Mouse (Mus musculus): ENCODE data around the gene Grin3b. TPM values are rescaled to one million over a fixed set of nuclear protein-coding genes. Genes with fewer than 3 reads are reported as not detected.

Grin3b gene
- polyA plus RNA-seq, 1 experiment from 2014 or later, result 0.54 TPM

DNA sequence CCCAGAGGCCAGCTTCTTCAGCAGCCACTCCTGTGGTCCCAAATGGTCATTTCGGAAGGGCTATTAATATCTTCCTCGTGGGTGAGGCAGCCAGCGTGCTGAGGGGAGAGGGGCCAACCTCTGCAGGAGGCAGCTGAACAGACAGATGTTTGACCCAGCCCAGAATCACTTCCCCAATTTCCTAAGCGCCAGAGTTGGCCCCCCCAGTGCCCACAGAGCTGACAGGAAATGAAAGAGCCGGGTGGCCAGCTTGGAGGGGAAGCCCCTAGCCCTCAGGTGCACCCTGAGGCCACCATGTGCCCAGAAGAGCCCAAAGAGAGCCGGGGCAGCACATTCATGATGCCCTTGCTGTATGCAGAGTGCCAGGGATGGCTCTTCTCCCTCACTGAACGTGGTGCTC, 29.8 kb upstream of the Grin3b start:
- no peaks in the 10 kb centered on the region for H3K27me3 ChIP-seq
- no peak overlapping the region for H3K4me3 ChIP-seq
- no peaks in the 10 kb centered on the region for H3K9me3 ChIP-seq
- no peak overlapping the region for H3K27ac ChIP-seq (replicated peaks)
- 67% methylated on average over 7 of the region's 7 CpGs for WGBS
- peaks cover 19% of the 10 kb centered on the region; the same call in 1 of the 2 replicates for H3K36me3 ChIP-seq
- no peak overlapping the region for H3K9ac ChIP-seq (replicated peaks)
- H3K4me1 ChIP-seq, result peaks cover 22% of the 10 kb centered on the region
- ATAC-seq (ENCODE audit: low FRiP score, low read depth), result no peak
- no peak overlapping the region for H3K4me2 ChIP-seq (replicated peaks)

DNA sequence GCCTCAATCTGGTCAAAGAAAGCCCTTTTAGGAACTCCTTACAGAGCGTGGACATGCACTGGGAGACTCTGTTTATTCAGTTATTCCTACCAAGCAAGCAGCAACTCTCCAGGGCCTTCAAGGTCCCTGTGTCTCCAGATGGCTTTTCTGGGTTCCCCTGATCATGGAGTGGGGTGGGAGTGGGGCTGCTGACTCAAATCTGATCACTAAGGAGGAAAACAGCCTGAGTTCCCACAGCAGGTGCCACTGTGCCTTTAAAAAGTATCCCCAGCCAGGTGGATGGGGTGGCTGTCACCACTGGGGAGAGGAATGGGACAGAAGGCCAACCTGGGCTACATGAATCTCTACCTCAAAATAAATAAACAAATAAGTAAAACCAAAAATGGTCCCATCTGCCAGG, 27.5 kb upstream of the Grin3b start:
- Histone ChIP-seq H3K9me3 (no peaks in the 10 kb centered on the region), H3K36me3 (peaks cover 11% of the 10 kb centered on the region; the same call in 1 of the 2 replicates), H3K4me1 (peaks cover 27% of the 10 kb centered on the region), H3K27ac (replicated peaks) (no peak overlapping the region), H3K27me3 (no peaks in the 10 kb centered on the region), H3K9ac (replicated peaks) (no peak overlapping the region), H3K4me2 (replicated peaks) (no peak overlapping the region), H3K4me3 (no peak overlapping the region)
- WGBS, result 90% methylated on average over 1 of the region's 1 CpGs
- ATAC-seq (ENCODE audit: low FRiP score, low read depth), result no peak

DNA sequence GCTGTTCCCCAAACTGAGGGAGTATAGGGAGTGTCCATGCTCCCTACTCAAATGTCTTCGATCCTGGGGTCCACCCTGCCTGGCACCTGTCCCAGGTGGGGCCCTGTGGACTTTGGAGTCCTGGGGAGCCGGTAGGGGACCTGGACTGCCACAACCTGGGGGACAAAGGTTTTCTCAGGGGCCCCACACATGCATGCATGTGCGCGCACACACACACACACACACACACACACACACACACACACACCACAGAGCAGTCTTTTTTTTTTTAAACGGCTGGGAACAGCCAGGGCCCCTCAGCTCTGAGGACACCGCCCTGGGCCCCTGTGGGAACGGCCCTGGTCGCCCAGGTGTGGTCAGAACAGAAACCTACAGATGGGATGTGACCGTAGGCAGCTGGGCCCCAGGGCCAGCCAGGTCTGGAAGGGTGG, 27.0 kb upstream of the Grin3b start:
- Histone ChIP-seq H3K4me1 (peaks cover 27% of the 10 kb centered on the region), H3K4me3 (no peak overlapping the region), H3K27ac (replicated peaks) (peak overlapping the region; percentile 27; the same call in 1 of the 2 replicates), H3K9me3 (no peaks in the 10 kb centered on the region), H3K4me2 (replicated peaks) (no peak overlapping the region), H3K27me3 (no peaks in the 10 kb centered on the region), H3K9ac (replicated peaks) (no peak overlapping the region), H3K36me3 (peaks cover 11% of the 10 kb centered on the region; the same call in 1 of the 2 replicates)
- 78% methylated on average over 9 of the region's 9 CpGs for WGBS
- ATAC-seq (ENCODE audit: low FRiP score, low read depth), result no peak

DNA sequence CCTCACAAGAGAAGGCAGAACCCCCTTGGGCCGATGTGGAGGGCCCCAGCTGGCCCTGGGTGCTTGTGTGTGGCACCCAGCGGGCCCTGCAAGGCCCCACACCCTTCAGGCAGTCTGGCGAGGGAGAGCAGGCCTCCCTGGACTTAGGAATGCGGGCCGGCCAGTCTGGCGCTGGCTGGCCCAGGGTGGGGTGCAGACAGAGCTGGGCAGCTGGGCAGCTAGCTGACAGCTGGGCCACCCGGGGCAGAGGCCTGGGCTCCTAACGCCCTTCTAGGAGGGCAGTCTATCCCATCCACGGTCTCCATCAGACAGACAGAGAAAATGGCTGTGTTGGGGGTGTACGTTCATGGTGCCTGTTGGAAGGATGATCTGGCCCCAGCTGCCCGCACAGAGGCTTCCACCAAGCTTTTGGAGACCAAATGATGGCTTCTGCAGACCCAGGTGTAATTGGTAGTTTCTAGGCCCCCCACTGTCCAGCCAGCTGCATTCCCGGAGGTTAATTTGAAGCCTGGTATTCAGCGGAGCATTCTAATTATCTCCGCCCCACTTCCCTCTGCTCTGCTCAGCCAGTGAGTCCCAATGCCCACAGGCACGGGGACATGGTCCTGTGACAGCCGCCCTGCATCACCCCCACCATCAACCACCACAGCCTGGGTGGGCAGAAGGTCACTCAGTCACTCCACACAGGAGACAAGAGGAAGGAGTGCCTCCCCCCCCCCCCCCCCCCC, 24.8 kb upstream of the Grin3b start:
- 0 out of 2 replicates have a peak overlapping the region, but pooled peaks have one; percentile 4 for H3K4me2 ChIP-seq (replicated peaks)
- no peaks in the 10 kb centered on the region for H3K9me3 ChIP-seq
- H3K27me3 ChIP-seq, result no peaks in the 10 kb centered on the region
- no peak overlapping the region for H3K4me3 ChIP-seq
- H3K4me1 ChIP-seq, result peaks cover 27% of the 10 kb centered on the region
- H3K36me3 ChIP-seq, result peaks cover 25% of the 10 kb centered on the region
- no peak overlapping the region for H3K9ac ChIP-seq (replicated peaks)
- peak overlapping the region; percentile 52 for H3K27ac ChIP-seq (replicated peaks)
- peak; percentile 66 for ATAC-seq (ENCODE audit: low FRiP score, low read depth)
- WGBS, result 21% methylated on average over 16 of the region's 16 CpGs

DNA sequence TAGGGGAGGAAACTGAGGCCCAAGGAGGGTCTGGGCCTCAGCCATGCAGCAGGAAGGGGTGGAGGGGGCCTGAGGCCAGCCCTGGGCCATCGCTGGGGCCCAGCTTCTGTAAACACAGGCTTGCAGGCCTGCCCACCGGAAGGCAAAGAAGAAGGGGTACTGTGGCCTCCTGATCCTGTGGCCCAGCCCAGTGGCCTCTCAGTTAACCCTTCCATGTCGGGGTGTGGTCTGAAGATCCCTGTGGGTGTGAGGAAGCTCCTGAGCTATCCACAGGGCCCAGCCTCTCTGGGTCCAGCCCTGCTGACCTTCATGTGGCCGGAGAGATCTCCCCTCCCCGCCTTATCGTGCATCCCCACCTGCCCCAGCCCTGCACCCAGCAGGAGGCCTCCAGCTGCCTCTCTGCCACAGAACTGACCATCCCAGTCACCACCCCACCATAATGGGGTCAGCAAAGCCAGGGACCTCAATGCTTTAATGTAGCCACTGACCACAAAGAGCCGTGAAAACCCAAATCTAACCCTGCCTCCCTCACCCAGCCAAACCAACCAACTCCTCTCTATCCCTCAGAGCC, 23.7 kb upstream of the Grin3b start:
- Histone ChIP-seq H3K27me3 (no peaks in the 10 kb centered on the region), H3K9me3 (no peaks in the 10 kb centered on the region), H3K4me3 (no peak overlapping the region), H3K9ac (replicated peaks) (no peak overlapping the region), H3K4me2 (replicated peaks) (no peak overlapping the region), H3K36me3 (peaks cover 35% of the 10 kb centered on the region), H3K4me1 (peaks cover 27% of the 10 kb centered on the region), H3K27ac (replicated peaks) (0 out of 2 replicates have a peak overlapping the region, but pooled peaks have one; percentile 52)
- no peak for ATAC-seq (ENCODE audit: low FRiP score, low read depth)
- 19% methylated on average over 7 of the region's 7 CpGs for WGBS

DNA sequence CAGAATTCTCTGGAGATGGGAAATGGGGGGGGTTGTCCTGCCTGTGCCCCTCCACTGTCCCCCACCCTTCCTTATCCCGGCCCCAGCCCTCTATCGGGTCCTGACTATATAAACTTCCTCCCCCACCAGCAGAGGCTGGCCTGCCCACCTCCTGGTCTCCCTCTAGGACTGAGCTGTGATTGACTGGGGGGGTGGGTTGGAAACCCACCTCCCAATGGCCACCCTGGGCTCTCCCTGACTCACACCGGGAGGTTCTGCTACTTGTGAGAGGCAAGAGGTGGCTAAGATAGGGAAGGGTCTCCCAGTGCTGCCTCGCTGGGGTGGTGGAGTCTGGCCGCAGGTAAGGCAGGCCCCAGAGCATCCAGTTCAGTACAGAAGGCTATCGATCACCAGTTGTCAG, 23.0 kb upstream of the Grin3b start:
- ATAC-seq (ENCODE audit: low FRiP score, low read depth), result no peak
- peaks cover 27% of the 10 kb centered on the region for H3K4me1 ChIP-seq
- no peak overlapping the region for H3K4me3 ChIP-seq
- no peaks in the 10 kb centered on the region for H3K27me3 ChIP-seq
- H3K36me3 ChIP-seq, result peaks cover 32% of the 10 kb centered on the region
- WGBS, result 74% methylated on average over 6 of the region's 6 CpGs
- H3K27ac ChIP-seq (replicated peaks), result no peak overlapping the region
- no peak overlapping the region for H3K4me2 ChIP-seq (replicated peaks)
- H3K9me3 ChIP-seq, result no peaks in the 10 kb centered on the region
- H3K9ac ChIP-seq (replicated peaks), result no peak overlapping the region

DNA sequence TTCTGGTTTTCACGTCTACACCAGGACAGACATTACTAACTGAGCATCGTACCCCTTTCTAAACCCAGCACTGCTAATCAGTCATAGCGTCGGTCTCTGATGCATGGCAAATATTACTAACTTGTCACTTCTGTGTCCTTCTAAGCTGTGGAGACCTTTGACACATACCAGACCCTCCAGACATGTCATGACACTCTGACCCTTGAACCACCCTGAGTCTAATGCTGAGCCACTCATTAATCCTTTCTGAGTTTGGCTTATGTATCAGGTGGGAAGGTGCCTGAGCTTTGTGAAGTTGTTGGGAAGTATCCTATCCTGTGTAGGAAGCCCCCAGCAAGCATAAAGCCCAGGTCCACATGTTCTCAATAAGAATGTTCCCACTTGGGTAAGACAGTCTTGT, 20.6 kb upstream of the Grin3b start:
- Histone ChIP-seq H3K9ac (replicated peaks) (no peak overlapping the region), H3K36me3 (peaks cover 44% of the 10 kb centered on the region), H3K4me2 (replicated peaks) (no peak overlapping the region), H3K4me1 (peaks cover 19% of the 10 kb centered on the region), H3K9me3 (no peaks in the 10 kb centered on the region), H3K27me3 (no peaks in the 10 kb centered on the region), H3K27ac (replicated peaks) (no peak overlapping the region), H3K4me3 (no peak overlapping the region)
- ATAC-seq (ENCODE audit: low FRiP score, low read depth), result no peak
- WGBS, result 94% methylated on average over 4 of the region's 4 CpGs

DNA sequence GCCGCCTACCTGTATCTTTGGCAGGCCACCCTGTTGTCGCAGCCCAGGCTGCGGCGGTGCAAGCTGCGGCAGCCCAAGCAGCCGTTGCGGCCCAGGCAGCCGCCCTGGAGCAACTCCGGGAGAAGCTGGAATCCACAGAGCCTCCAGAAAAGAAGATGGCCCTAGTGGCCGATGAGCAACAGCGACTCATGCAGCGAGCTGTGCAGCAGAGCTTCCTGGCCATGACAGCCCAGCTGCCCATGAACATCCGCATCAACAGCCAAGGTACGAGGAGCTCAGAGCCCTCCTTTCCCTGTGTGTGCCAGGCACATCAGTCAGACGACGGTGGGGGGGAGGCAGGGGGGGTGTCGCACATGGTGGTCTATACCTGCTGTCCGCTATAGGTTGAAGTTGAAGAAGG, 19.9 kb upstream of the Grin3b start:
- ATAC-seq (ENCODE audit: low FRiP score, low read depth), result no peak
- no peak overlapping the region for H3K27ac ChIP-seq (replicated peaks)
- no peaks in the 10 kb centered on the region for H3K9me3 ChIP-seq
- H3K4me2 ChIP-seq (replicated peaks), result no peak overlapping the region
- H3K4me1 ChIP-seq, result peaks cover 13% of the 10 kb centered on the region
- WGBS, result 82% methylated on average over 18 of the region's 18 CpGs
- no peaks in the 10 kb centered on the region for H3K27me3 ChIP-seq
- no peak overlapping the region for H3K4me3 ChIP-seq
- H3K36me3 ChIP-seq, result peaks cover 44% of the 10 kb centered on the region
- H3K9ac ChIP-seq (replicated peaks), result no peak overlapping the region

DNA sequence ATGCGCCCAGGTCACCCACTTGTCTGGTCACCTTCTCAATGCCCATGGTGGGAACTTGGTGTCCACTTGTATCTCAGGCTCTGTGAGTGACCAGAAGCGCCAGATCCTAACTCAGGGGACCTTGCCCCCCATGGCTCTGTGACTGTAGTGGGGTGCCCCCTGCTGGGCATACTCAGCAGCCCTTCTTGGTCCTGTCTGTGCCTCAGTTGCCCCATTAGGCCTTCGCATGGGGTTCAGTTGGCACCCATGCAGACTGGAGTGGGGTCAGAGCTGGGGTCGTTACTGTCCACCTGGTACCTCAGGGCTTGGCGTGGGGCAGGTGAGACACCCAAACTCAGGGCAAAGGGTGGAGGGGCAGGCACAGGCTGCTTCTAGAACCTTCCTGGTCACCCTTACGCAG, 16.6 kb upstream of the Grin3b start:
- H3K27ac ChIP-seq (replicated peaks), result no peak overlapping the region
- WGBS, result 87% methylated on average over 6 of the region's 6 CpGs
- H3K9ac ChIP-seq (replicated peaks), result no peak overlapping the region
- 0 out of 2 replicates have a peak, but pooled peaks cover 2% of the 10 kb centered on the region for H3K4me1 ChIP-seq
- no peak for ATAC-seq (ENCODE audit: low FRiP score, low read depth)
- H3K36me3 ChIP-seq, result peaks cover 39% of the 10 kb centered on the region
- no peak overlapping the region for H3K4me3 ChIP-seq
- no peaks in the 10 kb centered on the region for H3K27me3 ChIP-seq
- no peak overlapping the region for H3K4me2 ChIP-seq (replicated peaks)
- H3K9me3 ChIP-seq, result no peaks in the 10 kb centered on the region

DNA sequence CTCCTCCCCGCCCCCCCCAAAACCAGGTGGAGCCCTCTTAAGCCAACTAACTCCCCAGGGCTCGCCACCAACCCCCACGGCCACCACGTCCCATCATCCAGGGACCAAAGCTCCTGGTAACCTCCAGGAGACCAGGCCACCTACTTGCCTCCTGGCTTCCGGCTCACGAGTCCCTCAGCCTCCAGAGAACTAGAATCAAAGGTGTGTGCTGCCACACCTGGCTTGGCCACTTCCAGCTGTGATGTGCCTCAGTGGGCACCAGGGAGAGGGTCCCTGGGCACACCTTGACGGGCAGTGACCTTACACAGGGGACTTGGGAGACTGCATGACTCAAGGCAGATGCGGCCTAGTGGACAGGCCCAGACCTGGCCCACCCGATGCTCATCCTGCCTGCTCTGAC, 14.8 kb upstream of the Grin3b start:
- Histone ChIP-seq H3K9ac (replicated peaks) (peak overlapping the region; percentile 34; the same call in 1 of the 2 replicates), H3K36me3 (peaks cover 23% of the 10 kb centered on the region), H3K4me3 (no peak overlapping the region), H3K9me3 (no peaks in the 10 kb centered on the region), H3K27me3 (no peaks in the 10 kb centered on the region), H3K27ac (replicated peaks) (no peak overlapping the region), H3K4me2 (replicated peaks) (no peak overlapping the region), H3K4me1 (peaks cover 6% of the 10 kb centered on the region)
- WGBS, result 76% methylated on average over 9 of the region's 9 CpGs
- ATAC-seq (ENCODE audit: low FRiP score, low read depth), result no peak

DNA sequence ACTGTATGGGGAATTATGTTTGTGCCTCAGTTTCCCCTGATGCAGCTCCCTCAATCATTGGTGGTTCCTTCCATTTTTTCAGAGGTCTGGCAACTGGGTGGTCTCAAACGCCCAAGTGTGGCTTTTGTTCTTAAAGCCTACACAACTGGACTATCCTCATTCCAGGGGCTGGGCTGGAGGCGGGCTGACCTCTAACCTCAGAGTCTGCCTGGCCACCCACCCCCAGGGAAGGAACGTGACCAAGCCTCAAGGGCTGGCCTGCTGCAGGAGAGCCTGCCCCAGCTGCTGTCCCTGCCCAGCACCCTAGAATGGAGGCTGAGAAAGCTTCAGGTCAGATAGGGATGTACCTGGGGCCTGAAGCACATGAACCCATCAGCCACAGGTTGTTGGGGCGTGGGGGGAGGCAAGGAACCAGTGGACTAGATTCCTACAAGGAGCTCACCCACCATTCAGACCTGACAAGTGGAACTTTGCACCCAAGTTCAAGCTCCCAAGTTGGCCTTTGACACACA, 13.8 kb upstream of the Grin3b start:
- Histone ChIP-seq H3K27ac (replicated peaks) (no peak overlapping the region), H3K4me3 (no peak overlapping the region), H3K4me1 (peaks cover 11% of the 10 kb centered on the region), H3K4me2 (replicated peaks) (no peak overlapping the region), H3K36me3 (peaks cover 17% of the 10 kb centered on the region), H3K9ac (replicated peaks) (no peak overlapping the region), H3K27me3 (no peaks in the 10 kb centered on the region), H3K9me3 (no peaks in the 10 kb centered on the region)
- WGBS, result 14% methylated on average over 4 of the region's 4 CpGs
- no peak for ATAC-seq (ENCODE audit: low FRiP score, low read depth)

DNA sequence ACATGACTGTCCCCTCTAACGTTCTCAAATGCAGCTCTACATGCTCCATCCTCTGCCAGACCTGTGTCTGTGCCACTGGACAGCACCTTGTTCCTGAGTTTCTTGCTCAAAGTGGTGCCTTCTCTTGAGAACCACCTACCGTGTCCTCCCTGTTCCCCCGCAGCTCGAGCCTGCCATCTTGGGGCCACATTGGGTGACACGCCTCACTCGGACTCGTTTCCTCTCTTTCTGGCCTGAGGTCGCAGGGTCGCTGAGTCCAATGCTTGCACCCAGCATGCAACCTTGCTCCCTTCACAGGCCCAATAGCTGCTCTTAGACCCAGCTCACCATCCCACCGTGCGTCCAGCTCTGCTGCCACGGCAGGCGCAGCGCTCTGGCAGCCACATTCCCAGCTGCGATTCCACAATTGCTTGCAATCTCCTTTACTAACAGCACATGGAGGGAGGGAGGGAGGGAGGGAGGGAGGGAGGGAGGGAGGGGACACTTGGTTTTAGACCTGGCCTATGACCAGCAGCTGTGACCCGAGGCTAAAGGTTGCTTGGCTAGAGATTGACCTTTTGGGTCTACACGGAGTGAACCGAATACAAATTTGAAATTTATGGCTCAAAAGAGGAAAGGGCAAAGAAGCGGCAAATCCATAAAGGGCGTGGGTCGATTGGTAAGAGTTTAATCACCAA, 12.2 kb upstream of the Grin3b start:
- no peak for ATAC-seq (ENCODE audit: low FRiP score, low read depth)
- no peak overlapping the region for H3K4me3 ChIP-seq
- H3K36me3 ChIP-seq, result peaks cover 22% of the 10 kb centered on the region
- WGBS, result 12% methylated on average over 21 of the region's 21 CpGs
- H3K4me2 ChIP-seq (replicated peaks), result peak overlapping the region; percentile 1; the same call in 1 of the 2 replicates
- H3K27ac ChIP-seq (replicated peaks), result no peak overlapping the region
- peaks cover 11% of the 10 kb centered on the region for H3K4me1 ChIP-seq
- no peaks in the 10 kb centered on the region for H3K27me3 ChIP-seq
- no peak overlapping the region for H3K9ac ChIP-seq (replicated peaks)
- H3K9me3 ChIP-seq, result no peaks in the 10 kb centered on the region

Data from midbrain, embryonic 12.5 days (tissue).